Mouse (Mus musculus) embryonic fibroblast, embryonic 13.5 days (primary cell): Measurements from ENCODE around the gene Sash3.

Experiments used
- CTCF ChIP-seq: IDR thresholded peaks from 2 replicates; pipeline ENCODE4 v1.5.1; 2011; ENCODE audit warnings: mild to moderate bottlenecking, control low read depth, low read length, moderate library complexity, borderline replicate concordance; ENCODE audit not compliant: insufficient read depth
- POLR2A ChIP-seq: IDR thresholded peaks from 2 replicates; pipeline ENCODE4 v1.6.1; 2011; ENCODE audit warnings: low read depth, mild to moderate bottlenecking, control low read depth, low read length, moderate library complexity

DNA sequence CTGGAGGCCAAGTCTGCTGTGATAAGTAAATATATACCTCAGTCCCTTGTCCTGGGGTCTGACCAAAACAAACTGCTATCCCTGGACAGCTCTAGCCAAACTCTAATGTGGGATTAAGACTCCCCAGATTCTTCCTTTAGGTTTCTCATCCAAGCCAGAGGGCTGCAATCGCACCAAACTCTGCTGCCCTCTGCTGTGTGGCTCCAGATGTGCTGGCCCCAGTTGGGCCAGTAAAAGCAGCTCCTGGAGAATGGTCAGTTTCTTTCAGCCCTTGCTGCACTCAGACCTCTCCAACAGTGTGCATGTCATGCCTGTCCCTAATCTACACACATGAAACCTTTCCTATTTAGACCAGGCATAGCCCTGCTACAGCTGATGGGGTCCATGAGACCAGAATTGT, 46.4 kb upstream of the Sash3 start:
- TF ChIP-seq CTCF (peak; percentile 55; the same call in 1 of the 2 replicates), POLR2A (no peak)
